Mouse (Mus musculus) right cerebral cortex, postnatal 14 days (tissue): Measurements from ENCODE around the gene Hsd11b2.

Experiments
- DNase-seq: peaks from one replicate; pipeline ENCODE4 v3.0.0; 2022

Gene Hsd11b2

GRCm38 (mm10) chr8:105484392-105484791 is 34.2 kb upstream of the Hsd11b2 start:
- no peak for DNase-seq

- no peak for DNase-seq
These were observed 30.5 kb upstream of the Hsd11b2 start for GRCm38 (mm10) chr8:105488082-105488481.

GRCm38 (mm10) chr8:105489281-105489680 is 29.3 kb upstream of the Hsd11b2 start:
- DNase-seq = no peak

GRCm38 (mm10) chr8:105493495-105493894 is 25.1 kb upstream of the Hsd11b2 start:
- DNase-seq = no peak

- DNase-seq = no peak
These were observed 24.0 kb upstream of the Hsd11b2 start for GRCm38 (mm10) chr8:105494566-105494965.

GRCm38 (mm10) chr8:105495350-105496302 is 22.9 kb upstream of the Hsd11b2 start:
- no peak for DNase-seq

GRCm38 (mm10) chr8:105496439-105497180 is 21.9 kb upstream of the Hsd11b2 start, which contains the start of gene Zdhhc1:
Gene Zdhhc1 (minus strand): TSS chr8:105496902.
- DNase-seq = peak; percentile 89

- no peak for DNase-seq
These were observed 18.8 kb upstream of the Hsd11b2 start for GRCm38 (mm10) chr8:105499787-105500186.

- no peak for DNase-seq
These were observed 13.9 kb upstream of the Hsd11b2 start for GRCm38 (mm10) chr8:105504617-105505016.

- DNase-seq = no peak
These were observed 11.6 kb upstream of the Hsd11b2 start for GRCm38 (mm10) chr8:105506977-105507376.

GRCm38 (mm10) chr8:105508758-105509157 is 9.8 kb upstream of the Hsd11b2 start:
- no peak for DNase-seq

GRCm38 (mm10) chr8:105509997-105510735 is 8.4 kb upstream of the Hsd11b2 start:
- DNase-seq = no peak

GRCm38 (mm10) chr8:105514194-105514593 is 4.4 kb upstream of the Hsd11b2 start:
- no peak for DNase-seq

GRCm38 (mm10) chr8:105514656-105515055 is 3.9 kb upstream of the Hsd11b2 start:
- no peak for DNase-seq

- DNase-seq = peak; percentile 70
These were observed 2.4 kb upstream of the Hsd11b2 start for GRCm38 (mm10) chr8:105516018-105516645.

GRCm38 (mm10) chr8:105517346-105517745 is 1.2 kb upstream of the Hsd11b2 start:
- no peak for DNase-seq

- DNase-seq = no peak
These were observed 1.0 kb downstream of the Hsd11b2 start for GRCm38 (mm10) chr8:105519591-105519990.

GRCm38 (mm10) chr8:105520521-105520920 is 2.0 kb downstream of the Hsd11b2 start:
- no peak for DNase-seq

- no peak for DNase-seq
These were observed 2.5 kb downstream of the Hsd11b2 start for GRCm38 (mm10) chr8:105521061-105521460.

- DNase-seq = no peak
These were observed 3.6 kb downstream of the Hsd11b2 start for GRCm38 (mm10) chr8:105521995-105522769.

GRCm38 (mm10) chr8:105522890-105523289 is 4.3 kb downstream of the Hsd11b2 start:
- no peak for DNase-seq

- no peak for DNase-seq
These were observed 8.6 kb downstream of the Hsd11b2 start for GRCm38 (mm10) chr8:105527110-105527509.
